Mouse (Mus musculus): ENCODE measurements around the gene Acly.

Acly gene

GRCm38 (mm10) chr11:100527458-100528374 lies at the start of gene Acly:
Acly (minus strand) TSS chr11:100528000.
- DNase-seq (ENCODE audit: low spot score): peak; percentile 100

- no peak for DNase-seq (ENCODE audit: low spot score)
These were observed 48.5 kb upstream of the Acly start for GRCm38 (mm10) chr11:100576256-100576655.

- peak; percentile 66 for DNase-seq (ENCODE audit: low spot score)
These were observed 47.7 kb upstream of the Acly start for GRCm38 (mm10) chr11:100575484-100575855.

- peak; percentile 89 for DNase-seq (ENCODE audit: low spot score)
These were observed 47.1 kb upstream of the Acly start, which contains the start of gene Cnp for GRCm38 (mm10) chr11:100574708-100575483. Cnp (plus strand) TSS chr11:100574904.

GRCm38 (mm10) chr11:100574188-100574587 lies 46.4 kb upstream of the Acly start:
- no peak for DNase-seq (ENCODE audit: low spot score)

GRCm38 (mm10) chr11:100571202-100571567 lies 43.4 kb upstream of the Acly start:
- no peak for DNase-seq (ENCODE audit: low spot score)

GRCm38 (mm10) chr11:100570430-100571201 lies 42.8 kb upstream of the Acly start:
- peak; percentile 78 for DNase-seq (ENCODE audit: low spot score)

- no peak for DNase-seq (ENCODE audit: low spot score)
These were observed 42.0 kb upstream of the Acly start for GRCm38 (mm10) chr11:100569789-100570188.

GRCm38 (mm10) chr11:100568692-100569091 lies 40.9 kb upstream of the Acly start:
- DNase-seq (ENCODE audit: low spot score): no peak

GRCm38 (mm10) chr11:100567815-100568245 lies 40.0 kb upstream of the Acly start:
- no peak for DNase-seq (ENCODE audit: low spot score)

GRCm38 (mm10) chr11:100567229-100567628 lies 39.4 kb upstream of the Acly start:
- no peak for DNase-seq (ENCODE audit: low spot score)

- DNase-seq (ENCODE audit: low spot score): no peak
These were observed 36.9 kb upstream of the Acly start for GRCm38 (mm10) chr11:100564703-100565102.

GRCm38 (mm10) chr11:100564297-100564696 lies 36.5 kb upstream of the Acly start:
- no peak for DNase-seq (ENCODE audit: low spot score)

GRCm38 (mm10) chr11:100561748-100562147 lies 33.9 kb upstream of the Acly start:
- no peak for DNase-seq (ENCODE audit: low spot score)

- DNase-seq (ENCODE audit: low spot score): no peak
These were observed 31.7 kb upstream of the Acly start for GRCm38 (mm10) chr11:100559476-100559875.

GRCm38 (mm10) chr11:100557563-100557962 lies 29.8 kb upstream of the Acly start:
- no peak for DNase-seq (ENCODE audit: low spot score)

GRCm38 (mm10) chr11:100555583-100555982 lies 27.8 kb upstream of the Acly start:
- DNase-seq (ENCODE audit: low spot score): peak; percentile 59

- no peak for DNase-seq (ENCODE audit: low spot score)
These were observed 25.0 kb upstream of the Acly start for GRCm38 (mm10) chr11:100552842-100553241.

GRCm38 (mm10) chr11:100550101-100550500 lies 22.3 kb upstream of the Acly start:
- no peak for DNase-seq (ENCODE audit: low spot score)

- no peak for DNase-seq (ENCODE audit: low spot score)
These were observed 21.7 kb upstream of the Acly start for GRCm38 (mm10) chr11:100549466-100549865.

- no peak for DNase-seq (ENCODE audit: low spot score)
These were observed 20.3 kb upstream of the Acly start for GRCm38 (mm10) chr11:100548141-100548540.

- no peak for DNase-seq (ENCODE audit: low spot score)
These were observed 19.2 kb upstream of the Acly start for GRCm38 (mm10) chr11:100546955-100547354.
